Mouse (Mus musculus) ES-E14 (cell line): ENCODE data around the gene Rasl10a.

Source experiments
- CHD2 ChIP-seq: IDR thresholded peaks from 2 replicates; pipeline ENCODE4 v1.6.1; 2014; ENCODE audit warnings: mild to moderate bottlenecking, low read depth, low read length, inconsistent platforms
- HCFC1 ChIP-seq: IDR thresholded peaks from 2 replicates; pipeline ENCODE4 v1.6.1; 2012; ENCODE audit warnings: low read length, inconsistent platforms, borderline replicate concordance; ENCODE audit not compliant: insufficient read depth

GRCm38 (mm10) chr11:5098736-5099542, 41.0 kb downstream of the Rasl10a start, which contains the start of the genes Rhbdd3 and Ewsr1:
- TF ChIP-seq HCFC1 (no peak), CHD2 (peak; percentile 45; the same call in 1 of the 2 replicates)
